Mouse (Mus musculus): Measurements from ENCODE around the gene Uap1.

Gene Uap1

DNA sequence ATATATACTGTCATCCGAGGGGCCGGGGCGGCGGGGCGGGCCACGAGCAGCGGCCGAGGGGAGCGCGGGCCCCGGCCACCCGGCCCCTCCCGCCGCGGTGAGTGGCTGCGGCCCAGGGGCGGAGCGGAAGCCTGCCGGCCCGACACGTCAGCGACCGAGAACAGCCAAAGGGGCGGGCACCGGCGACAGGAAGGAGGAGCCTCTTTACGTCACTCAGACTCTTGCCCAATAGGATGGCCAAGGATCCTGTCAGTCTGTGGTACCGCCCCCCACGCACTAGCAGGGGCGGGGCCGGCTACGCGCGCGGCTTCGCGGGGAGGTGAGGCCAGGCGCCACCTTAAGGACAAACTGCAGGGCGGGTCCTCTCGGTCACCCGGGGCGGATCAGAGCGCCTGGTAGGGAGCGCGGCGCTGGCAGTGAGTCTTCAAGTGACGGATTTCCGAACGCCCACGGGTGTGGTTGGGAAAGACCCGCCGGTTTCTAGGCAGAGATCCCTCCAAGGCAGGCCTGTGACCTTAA, at the start of gene Uap1:
Gene Uap1, minus strand, starts transcription at position 144 of the 519 bp plus-strand sequence.
- peak; percentile 96 to 98 for DNase-seq (ENCODE audit: low spot score in 2 of 2)

DNA sequence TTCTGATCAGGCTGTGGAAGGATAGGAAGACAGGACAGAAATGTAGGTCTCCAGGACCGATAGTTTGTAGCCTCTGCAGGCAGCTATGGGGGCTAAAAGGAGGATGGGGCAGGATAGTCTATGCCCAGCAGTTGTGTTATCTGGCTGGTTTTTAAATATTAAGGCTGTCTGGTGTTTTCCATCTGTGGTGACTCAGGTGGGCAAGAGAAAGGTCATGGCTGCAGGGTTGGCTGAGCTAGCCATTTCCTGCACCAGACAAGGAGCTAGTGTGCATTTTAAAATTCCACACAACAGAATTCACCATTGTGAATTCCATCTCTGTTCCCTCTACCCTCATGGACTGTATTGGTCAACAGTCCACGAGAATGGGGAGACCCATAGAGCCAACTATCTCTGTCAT, 48.5 kb upstream of the Uap1 start:
- no peak for DNase-seq (ENCODE audit: low spot score in 2 of 2)

DNA sequence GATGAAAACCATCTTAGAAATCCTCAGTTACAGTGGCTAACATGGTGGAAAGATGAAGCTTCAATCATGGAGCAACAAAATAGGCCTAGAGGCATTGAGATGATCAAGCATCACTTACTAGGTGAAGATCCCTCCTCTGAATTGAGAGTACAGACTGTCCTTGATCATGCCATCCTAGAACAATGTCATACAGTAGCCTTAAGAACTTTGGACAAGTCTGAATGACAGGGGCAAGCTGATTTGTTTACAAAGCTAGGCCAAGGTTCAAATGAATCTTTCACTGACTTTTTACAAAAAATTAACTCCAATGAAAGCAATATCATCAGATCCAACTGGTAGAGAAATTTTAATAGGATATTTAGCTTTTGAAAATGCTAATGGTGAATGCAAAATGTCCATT, 45.6 kb upstream of the Uap1 start:
- no peak for DNase-seq (ENCODE audit: low spot score in 2 of 2)

GRCm38 (mm10) chr1:170218091-170218884, 43.5 kb upstream of the Uap1 start:
- DNase-seq (ENCODE audit: low spot score in 2 of 2) = peak in 1 of 2 experiments; percentile 29

- no peak for DNase-seq (ENCODE audit: low spot score in 2 of 2)
These were observed 40.8 kb upstream of the Uap1 start for GRCm38 (mm10) chr1:170215590-170215989.

GRCm38 (mm10) chr1:170214757-170215522, 40.2 kb upstream of the Uap1 start, which contains the start of gene Uhmk1:
Gene Uhmk1 (minus strand): TSS chr1:170215397.
- peak; percentile 80 to 94 for DNase-seq (ENCODE audit: low spot score in 2 of 2)

- no peak for DNase-seq (ENCODE audit: low spot score in 2 of 2)
These were observed 39.6 kb upstream of the Uap1 start for GRCm38 (mm10) chr1:170214383-170214756.

DNA sequence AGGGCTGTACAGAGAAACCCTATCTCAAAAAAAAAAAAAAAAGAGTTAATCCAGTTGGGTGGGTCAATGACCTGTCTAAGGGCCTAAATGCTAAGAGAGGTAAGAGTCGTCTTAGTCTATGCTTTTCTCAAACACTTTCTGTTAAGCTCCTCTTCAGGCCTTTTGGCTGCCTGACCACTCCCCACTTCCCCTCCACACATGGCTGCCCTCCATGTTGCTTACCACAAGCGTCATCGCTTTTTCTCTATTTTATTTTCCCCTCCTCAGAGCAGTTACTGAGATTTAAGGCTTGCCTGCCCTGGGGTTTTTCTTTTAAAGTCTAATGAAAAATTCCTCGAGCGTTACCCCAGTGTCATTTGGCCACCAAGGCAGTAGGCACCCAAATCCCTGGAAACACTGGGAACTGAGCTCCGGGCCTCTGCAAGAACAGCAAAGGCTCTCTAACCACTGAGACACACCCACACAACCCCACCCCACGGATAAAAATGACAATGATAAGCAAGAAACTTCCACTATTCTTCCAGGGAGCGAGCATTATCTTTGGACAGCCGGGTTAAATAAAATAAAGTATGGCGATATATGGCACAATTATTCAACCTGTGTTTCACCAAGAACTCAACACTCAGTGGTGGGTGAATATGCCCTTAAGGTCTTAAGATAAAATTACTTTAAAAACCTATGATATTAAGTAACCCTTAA, 38.6 kb upstream of the Uap1 start:
- no peak for DNase-seq (ENCODE audit: low spot score in 2 of 2)

- DNase-seq (ENCODE audit: low spot score in 2 of 2) = no peak
These were observed 31.6 kb upstream of the Uap1 start for GRCm38 (mm10) chr1:170206395-170206794.

DNA sequence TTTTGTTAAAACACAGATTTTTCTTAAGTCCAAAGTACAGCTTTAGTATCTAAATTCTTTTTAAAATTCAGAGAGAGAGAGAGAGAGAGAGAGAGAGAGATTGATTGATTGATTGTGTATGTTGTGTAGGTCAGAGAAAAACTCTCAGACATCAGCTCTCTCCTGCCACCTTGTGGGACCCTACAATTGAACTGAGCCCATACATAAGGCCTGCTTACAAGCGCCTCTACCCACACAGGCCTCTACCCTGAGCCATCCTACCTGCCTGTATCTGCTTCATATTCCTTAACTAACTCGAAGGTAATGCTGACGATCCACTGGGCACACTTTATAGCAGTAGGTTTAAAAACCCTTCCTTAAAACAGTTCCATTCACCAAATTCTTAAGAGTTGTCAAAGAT, 25.6 kb upstream of the Uap1 start:
- peak in 1 of 2 experiments; percentile 50 for DNase-seq (ENCODE audit: low spot score in 2 of 2)

DNA sequence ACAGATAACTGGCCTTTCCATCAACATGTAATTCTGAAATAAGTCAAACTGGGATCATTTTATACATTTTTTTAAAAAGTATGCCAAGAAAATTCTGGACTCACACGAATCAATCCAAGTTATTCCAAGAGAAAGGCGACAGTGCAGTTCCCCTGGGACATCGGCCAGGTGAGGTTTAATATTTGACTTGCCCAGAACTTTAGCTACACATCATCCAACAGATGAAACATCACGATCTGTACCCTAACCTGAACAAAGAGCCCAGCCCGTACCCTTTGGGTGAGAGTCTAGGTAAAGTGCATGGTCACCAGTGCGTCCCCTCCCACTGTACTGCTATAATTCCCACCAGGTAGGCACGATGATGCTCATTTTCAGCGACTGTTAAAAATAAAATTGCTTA, 21.5 kb upstream of the Uap1 start:
- no peak for DNase-seq (ENCODE audit: low spot score in 2 of 2)

DNA sequence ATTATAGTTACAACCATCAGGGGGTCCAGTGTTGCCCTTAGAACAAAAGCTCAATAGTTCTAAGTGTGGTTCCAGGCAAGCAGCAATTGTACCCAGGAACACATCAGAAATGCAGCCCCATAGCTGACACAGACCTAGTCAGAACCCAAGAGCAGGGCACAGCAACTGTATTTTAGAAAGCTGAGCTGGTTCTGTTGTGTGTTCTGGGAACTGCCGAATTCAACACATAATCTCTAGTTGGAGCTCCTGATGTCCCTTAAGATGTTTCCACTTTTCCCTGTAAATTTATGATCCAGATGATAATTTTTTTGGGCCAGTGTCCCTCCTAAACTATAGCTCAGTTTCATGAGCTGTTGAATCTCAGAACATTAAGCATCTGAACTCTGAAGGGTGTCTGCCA, 17.2 kb upstream of the Uap1 start:
- no peak for DNase-seq (ENCODE audit: low spot score in 2 of 2)

DNA sequence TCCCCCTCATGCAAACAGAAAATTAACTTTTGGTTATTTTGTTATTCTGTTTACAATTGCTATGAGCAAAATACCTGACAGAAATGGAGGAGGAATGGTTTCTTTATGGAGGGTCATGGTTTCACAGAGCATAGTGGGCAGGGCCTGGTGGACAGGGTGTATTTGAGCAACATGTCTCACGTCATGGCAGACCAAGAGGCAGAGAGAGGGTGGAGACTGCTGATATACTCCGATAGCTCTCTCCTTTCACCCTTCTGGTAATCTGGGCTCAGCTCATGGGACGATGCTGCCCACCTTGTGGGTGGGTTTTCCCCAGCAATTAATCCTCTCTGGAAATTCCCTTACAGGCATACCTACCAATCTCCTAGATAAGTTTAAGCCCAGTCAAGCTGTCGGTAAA, 15.5 kb upstream of the Uap1 start:
- no peak for DNase-seq (ENCODE audit: low spot score in 2 of 2)

DNA sequence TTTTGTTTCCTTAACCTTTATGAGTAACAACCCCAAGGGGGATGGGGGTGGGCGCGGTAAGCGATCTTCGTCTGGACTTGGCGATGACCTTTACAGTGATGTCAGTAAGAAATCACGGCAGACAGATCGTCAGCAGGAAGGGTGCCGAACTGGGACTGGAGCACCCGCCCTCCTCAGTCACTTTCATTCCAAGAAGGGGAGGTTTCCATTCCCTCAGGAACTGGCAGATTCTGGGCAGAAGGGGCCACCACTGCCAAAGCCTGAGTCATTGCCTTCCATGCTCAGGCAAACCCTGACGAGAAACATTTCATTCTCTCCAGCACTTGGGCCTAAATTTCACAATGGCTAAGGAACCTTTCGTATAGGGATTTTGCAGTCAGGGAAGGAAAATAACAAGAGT, 13.8 kb upstream of the Uap1 start:
- DNase-seq (ENCODE audit: low spot score in 2 of 2) = no peak

DNA sequence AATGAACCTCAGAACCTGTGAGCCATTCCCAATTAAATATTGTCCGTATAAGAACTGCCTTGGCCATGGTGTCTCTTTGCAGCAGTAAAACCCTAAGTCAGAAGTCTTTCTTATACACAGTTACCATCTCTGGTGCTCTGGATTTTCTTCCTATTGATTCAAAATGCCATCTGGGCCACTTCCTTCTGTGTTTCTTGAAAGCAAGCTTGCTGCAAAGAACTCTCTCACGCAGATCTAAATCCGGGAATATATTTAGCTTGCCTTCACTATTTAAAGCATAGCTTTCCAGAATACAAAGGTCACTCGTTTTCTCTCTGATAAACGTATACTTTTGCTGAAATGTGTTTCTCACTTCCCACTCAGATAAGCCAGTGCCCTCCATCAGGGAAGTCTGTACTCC, 11.8 kb upstream of the Uap1 start:
- DNase-seq (ENCODE audit: low spot score in 2 of 2) = no peak

GRCm38 (mm10) chr1:170185137-170185536, 10.4 kb upstream of the Uap1 start:
- no peak for DNase-seq (ENCODE audit: low spot score in 2 of 2)

DNA sequence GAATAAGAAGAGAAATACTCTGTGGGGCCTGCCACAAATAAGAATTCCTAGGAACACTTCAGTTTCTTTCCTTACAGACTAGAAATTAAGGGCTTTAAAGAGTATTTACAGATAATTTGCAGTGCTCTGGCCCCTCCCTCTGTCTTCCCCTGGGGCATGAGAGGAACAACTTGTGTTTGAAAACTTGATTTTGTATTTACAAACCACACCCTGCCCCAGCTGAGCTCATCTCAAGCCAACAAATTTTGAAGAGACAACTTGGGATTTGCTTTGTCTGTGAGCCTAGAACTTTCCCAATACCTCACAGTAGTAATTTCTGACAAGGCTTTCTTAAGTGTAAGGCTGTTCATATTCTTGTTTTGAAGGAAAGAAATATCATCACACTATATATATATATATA, 7.9 kb upstream of the Uap1 start:
- no peak for DNase-seq (ENCODE audit: low spot score in 2 of 2)

DNA sequence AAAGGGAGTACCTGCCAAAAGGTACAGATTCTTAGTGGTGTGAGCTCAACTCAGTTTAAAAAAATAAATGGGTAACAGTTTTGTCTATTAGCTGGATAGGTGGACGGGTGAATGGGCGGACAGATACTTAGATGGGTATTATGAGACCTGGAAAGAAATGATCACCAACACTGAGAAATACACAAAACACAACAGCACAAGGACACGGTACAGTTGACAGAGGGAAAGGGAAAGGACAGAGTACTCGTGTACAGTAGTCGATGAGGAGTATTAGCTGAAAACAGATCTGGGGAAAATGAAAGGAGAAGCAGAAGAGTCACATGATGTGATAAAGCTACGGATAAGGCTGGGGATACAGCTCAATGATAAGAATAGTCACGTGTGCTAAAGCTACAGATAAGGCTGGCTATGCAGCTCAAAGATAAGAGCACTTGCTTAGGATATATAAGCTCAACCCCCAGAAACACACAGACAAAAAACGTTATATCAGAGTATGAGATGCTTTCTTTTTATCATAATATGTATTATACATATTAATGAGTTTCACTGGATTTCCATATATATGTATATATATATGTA, 2.0 kb upstream of the Uap1 start:
- DNase-seq (ENCODE audit: low spot score in 2 of 2) = peak in 1 of 2 experiments; percentile 14

GRCm38 (mm10) chr1:170175848-170176247, 1.1 kb upstream of the Uap1 start:
- peak in 1 of 2 experiments; percentile 20 for DNase-seq (ENCODE audit: low spot score in 2 of 2)

- no peak for DNase-seq (ENCODE audit: low spot score in 2 of 2)
These were observed 555 bp downstream of the Uap1 start for GRCm38 (mm10) chr1:170173991-170174813.

- no peak for DNase-seq (ENCODE audit: low spot score in 2 of 2)
These were observed 7.0 kb downstream of the Uap1 start for GRCm38 (mm10) chr1:170167781-170168180.

Data from spleen, postnatal 10 days (tissue).